Mouse (Mus musculus) olfactory bulb, adult 2 months (tissue): ENCODE data around the gene Spata13.

ENCODE experiments used
- CTCF ChIP-seq: fragments of 200-500 bp; IDR thresholded peaks from 2 replicates; pipeline ENCODE4 v1.5.1; 2012; ENCODE audit warnings: low read depth, mild to moderate bottlenecking, low read length, moderate library complexity; ENCODE audit not compliant: insufficient read depth
- POLR2A ChIP-seq: fragments of 200-500 bp; IDR thresholded peaks from 2 replicates; pipeline ENCODE4 v1.6.1; 2012; ENCODE audit warnings: mild to moderate bottlenecking, low read depth, low read length, moderate library complexity; ENCODE audit not compliant: insufficient read depth

GRCm38 (mm10) chr14:60746141-60746540, 112.3 kb downstream of the Spata13 start:
- TF ChIP-seq CTCF = no peak
- no peak for TF ChIP-seq POLR2A
